Mouse (Mus musculus): ENCODE data around the gene Ache. TPM values are rescaled to one million over a fixed set of nuclear protein-coding genes. Genes with fewer than 3 reads are reported as not detected.

The Ache gene
- polyA plus RNA-seq, 1 experiment from 2014 or later, result 8.1 TPM

- no peaks in the 10 kb centered on the region for H3K9me3 ChIP-seq (replicated peaks)
- H3K27ac ChIP-seq, result peak overlapping the region; percentile 24
- H3K4me2 ChIP-seq, result no peak overlapping the region
- no peaks in the 10 kb centered on the region for H3K36me3 ChIP-seq
- ATAC-seq (replicated peaks; ENCODE audit: insufficient number of reproducible peaks, insufficient read depth, low FRiP score, low read depth), result no peak
- H3K27me3 ChIP-seq, result no peaks in the 10 kb centered on the region
- H3K4me1 ChIP-seq (replicated peaks), result peaks cover 29% of the 10 kb centered on the region
- H3K4me3 ChIP-seq, result no peak overlapping the region
- H3K9ac ChIP-seq, result peak overlapping the region; percentile 14; the same call in 1 of the 2 replicates
- WGBS, result 32% methylated on average over 8 of the region's 8 CpGs
Measured at GRCm38 (mm10) chr5:137337190-137337589, 49.9 kb downstream of the Ache start.

- Histone ChIP-seq H3K9me3 (replicated peaks) (no peaks in the 10 kb centered on the region), H3K4me3 (peak overlapping the region; percentile 52), H3K4me2 (peak overlapping the region; percentile 73), H3K27me3 (no peaks in the 10 kb centered on the region), H3K36me3 (no peaks in the 10 kb centered on the region), H3K27ac (peak overlapping the region; percentile 90), H3K4me1 (replicated peaks) (peaks cover 25% of the 10 kb centered on the region), H3K9ac (peak overlapping the region; percentile 56)
- WGBS, result under 1% methylated on average over 19 of the region's 19 CpGs
- peak; percentile 80 for ATAC-seq (replicated peaks; ENCODE audit: insufficient number of reproducible peaks, insufficient read depth, low FRiP score, low read depth)
Measured at GRCm38 (mm10) chr5:137338256-137338655, 50.9 kb downstream of the Ache start.

GRCm38 (mm10) chr5:137338663-137339289 lies 51.5 kb downstream of the Ache start:
- peak; percentile 45 for ATAC-seq (replicated peaks; ENCODE audit: insufficient number of reproducible peaks, insufficient read depth, low FRiP score, low read depth)
- no peaks in the 10 kb centered on the region for H3K27me3 ChIP-seq
- peak overlapping the region; percentile 52 for H3K4me3 ChIP-seq
- H3K9ac ChIP-seq, result peak overlapping the region; percentile 56
- peak overlapping the region; percentile 73 for H3K4me2 ChIP-seq
- H3K27ac ChIP-seq, result peak overlapping the region; percentile 90
- no peaks in the 10 kb centered on the region for H3K9me3 ChIP-seq (replicated peaks)
- no peaks in the 10 kb centered on the region for H3K36me3 ChIP-seq
- under 1% methylated on average over 11 of the region's 11 CpGs for WGBS
- H3K4me1 ChIP-seq (replicated peaks), result peaks cover 25% of the 10 kb centered on the region

GRCm38 (mm10) chr5:137339290-137339979 lies 52.1 kb downstream of the Ache start:
- Histone ChIP-seq H3K9ac (peak overlapping the region; percentile 56), H3K27me3 (no peaks in the 10 kb centered on the region), H3K9me3 (replicated peaks) (no peaks in the 10 kb centered on the region), H3K36me3 (no peaks in the 10 kb centered on the region), H3K4me2 (peak overlapping the region; percentile 73), H3K4me3 (peak overlapping the region; percentile 52), H3K27ac (peak overlapping the region; percentile 90), H3K4me1 (replicated peaks) (peaks cover 22% of the 10 kb centered on the region)
- WGBS, result 18% methylated on average over 22 of the region's 22 CpGs
- ATAC-seq (replicated peaks; ENCODE audit: insufficient number of reproducible peaks, insufficient read depth, low FRiP score, low read depth), result peak; percentile 60

GRCm38 (mm10) chr5:137340222-137340621 lies 52.9 kb downstream of the Ache start:
- Histone ChIP-seq H3K27me3 (no peaks in the 10 kb centered on the region), H3K9me3 (replicated peaks) (no peaks in the 10 kb centered on the region), H3K4me1 (replicated peaks) (peaks cover 22% of the 10 kb centered on the region), H3K9ac (no peak overlapping the region), H3K27ac (peak overlapping the region; percentile 90), H3K36me3 (no peaks in the 10 kb centered on the region), H3K4me3 (no peak overlapping the region), H3K4me2 (no peak overlapping the region)
- no peak for ATAC-seq (replicated peaks; ENCODE audit: insufficient number of reproducible peaks, insufficient read depth, low FRiP score, low read depth)
- WGBS, result 69% methylated on average over 6 of the region's 6 CpGs

GRCm38 (mm10) chr5:137342407-137343012 lies 55.2 kb downstream of the Ache start:
- no peaks in the 10 kb centered on the region for H3K36me3 ChIP-seq
- 63% methylated on average over 7 of the region's 7 CpGs for WGBS

GRCm38 (mm10) chr5:137343412-137343811 lies 56.1 kb downstream of the Ache start:
- no peak overlapping the region for H3K4me2 ChIP-seq
- 94% methylated on average over 5 of the region's 5 CpGs for WGBS
- peaks cover 40% of the 10 kb centered on the region for H3K4me1 ChIP-seq (replicated peaks)

More at GRCm38 (mm10) chr5:137342407-137343012, 55.2 kb downstream of the Ache start:
- no peak for ATAC-seq (replicated peaks; ENCODE audit: insufficient number of reproducible peaks, insufficient read depth, low FRiP score, low read depth)
- Histone ChIP-seq H3K4me3 (no peak overlapping the region), H3K27ac (no peak overlapping the region), H3K4me1 (replicated peaks) (peaks cover 37% of the 10 kb centered on the region), H3K9ac (no peak overlapping the region), H3K9me3 (replicated peaks) (no peaks in the 10 kb centered on the region), H3K27me3 (no peaks in the 10 kb centered on the region), H3K4me2 (no peak overlapping the region)

GRCm38 (mm10) chr5:137343869-137344268 lies 56.5 kb downstream of the Ache start:
- Histone ChIP-seq H3K9me3 (replicated peaks) (no peaks in the 10 kb centered on the region), H3K4me1 (replicated peaks) (peaks cover 43% of the 10 kb centered on the region)
- ATAC-seq (replicated peaks; ENCODE audit: insufficient number of reproducible peaks, insufficient read depth, low FRiP score, low read depth), result no peak

More at GRCm38 (mm10) chr5:137343412-137343811, 56.1 kb downstream of the Ache start:
- Histone ChIP-seq H3K27me3 (no peaks in the 10 kb centered on the region), H3K4me3 (no peak overlapping the region), H3K9me3 (replicated peaks) (no peaks in the 10 kb centered on the region), H3K36me3 (no peaks in the 10 kb centered on the region), H3K27ac (no peak overlapping the region), H3K9ac (no peak overlapping the region)
- ATAC-seq (replicated peaks; ENCODE audit: insufficient number of reproducible peaks, insufficient read depth, low FRiP score, low read depth), result no peak

More at GRCm38 (mm10) chr5:137343869-137344268, 56.5 kb downstream of the Ache start:
- H3K4me3 ChIP-seq, result no peak overlapping the region
- H3K27me3 ChIP-seq, result no peaks in the 10 kb centered on the region
- H3K27ac ChIP-seq, result no peak overlapping the region
- no peak overlapping the region for H3K4me2 ChIP-seq
- no peaks in the 10 kb centered on the region for H3K36me3 ChIP-seq
- H3K9ac ChIP-seq, result no peak overlapping the region

Small RNA genes lying within 50 kb of the gene (microRNA-seq; reads per million reads assigned to microRNA genes)
- 0.63 reads per million for gene Mir7036
- not detected for gene Mir8116

Other genes starting within 250 kb of the Ache start
- 120 and 132 TPM in 2 replicates for gene Ap1s1, start 241.4 kb upstream of the Ache start, polyA plus RNA-seq (2015; fragmentation: Nextera tagmentation; extraction: Ambion mirVana)
- 1.3 and 1.4 TPM in 2 replicates for gene Serpine1, start 215.3 kb upstream of the Ache start, polyA plus RNA-seq (2015; fragmentation: Nextera tagmentation; extraction: Ambion mirVana)
- 6.5 and 9.4 TPM in 2 replicates for gene Trim56, start 171.3 kb upstream of the Ache start, polyA plus RNA-seq (2015; fragmentation: Nextera tagmentation; extraction: Ambion mirVana)
- gene Muc3, start 138.2 kb upstream of the Ache start, polyA plus RNA-seq (2015; fragmentation: Nextera tagmentation; extraction: Ambion mirVana), result not detected in 2 replicates
- 0.15 and 0.25 TPM in 2 replicates for gene Muc3a, start 75.1 kb upstream of the Ache start, polyA plus RNA-seq (2015; fragmentation: Nextera tagmentation; extraction: Ambion mirVana)
- gene Ufsp1, start 7.1 kb downstream of the Ache start, polyA plus RNA-seq (2015; fragmentation: Nextera tagmentation; extraction: Ambion mirVana), result 6.1 and 11.2 TPM in 2 replicates
- gene Srrt, start 20.2 kb downstream of the Ache start, polyA plus RNA-seq (2015; fragmentation: Nextera tagmentation; extraction: Ambion mirVana), result 70.5 and 95.7 TPM in 2 replicates
- 37.7 and 53.3 TPM in 2 replicates for gene Trip6, start 26.9 kb downstream of the Ache start, polyA plus RNA-seq (2015; fragmentation: Nextera tagmentation; extraction: Ambion mirVana)
- gene Slc12a9, start 46.1 kb downstream of the Ache start, polyA plus RNA-seq (2015; fragmentation: Nextera tagmentation; extraction: Ambion mirVana), result 6.5 and 10.4 TPM in 2 replicates
- gene Ephb4, start 62.6 kb downstream of the Ache start, polyA plus RNA-seq (2015; fragmentation: Nextera tagmentation; extraction: Ambion mirVana), result 32.9 and 42.9 TPM in 2 replicates
- gene Zan, start 189.5 kb downstream of the Ache start, polyA plus RNA-seq (2015; fragmentation: Nextera tagmentation; extraction: Ambion mirVana), result 0.05 and 0.11 TPM in 2 replicates
- 37.4 and 38.6 TPM in 2 replicates for gene Pop7, start 215.0 kb downstream of the Ache start, polyA plus RNA-seq (2015; fragmentation: Nextera tagmentation; extraction: Ambion mirVana)
- gene Gigyf1, start 231.0 kb downstream of the Ache start, polyA plus RNA-seq (2015; fragmentation: Nextera tagmentation; extraction: Ambion mirVana), result 8.9 and 10.4 TPM in 2 replicates
- not detected in 2 replicates for gene Epo, start 245.7 kb downstream of the Ache start, polyA plus RNA-seq (2015; fragmentation: Nextera tagmentation; extraction: Ambion mirVana)
- gene Gnb2, start 246.0 kb downstream of the Ache start, polyA plus RNA-seq (2015; fragmentation: Nextera tagmentation; extraction: Ambion mirVana), result 244 and 306 TPM in 2 replicates

Data from heart, embryonic 15.5 days (tissue).